Mouse (Mus musculus) stomach, postnatal 0 days (tissue): ENCODE measurements around the gene Myh8.

Source experiments
- CTCF ChIP-seq: IDR thresholded peaks from 2 replicates; pipeline ENCODE4 v1.5.1; 2016; ENCODE audit warnings: antibody characterized with exemption, low read depth, mild to moderate bottlenecking, moderate library complexity
- EP300 ChIP-seq: optimal IDR thresholded peaks from 2 replicates; pipeline ENCODE3; 2016; ENCODE audit warnings: antibody characterized with exemption

GRCm38 (mm10) chr11:67345186-67345855 is 68.4 kb downstream of the Myh8 start:
- TF ChIP-seq EP300 (no peak), CTCF (no peak)
